Mouse (Mus musculus) embryonic facial prominence, embryonic 14.5 days (tissue): ENCODE measurements around the gene Ftsj3. TPM values are rescaled to one million over a fixed set of nuclear protein-coding genes. Genes with fewer than 3 reads are reported as not detected.

Source experiments
- ATAC-seq: fragments of 200-750 bp; cut with Nextera tagmentation; 2 replicates; pipeline ENCODE4 v1.8.0; 2017; ENCODE audit warnings: low read depth, moderate number of reproducible peaks, moderate TSS enrichment
- DNase-seq: peaks from one replicate; pipeline ENCODE4 v3.0.0-alpha.2; 2015; ENCODE audit warnings: low spot score
- H3K27ac ChIP-seq: fragments of 300-500 bp; sonication (generic); replicated peaks from 2 replicates; pipeline ENCODE4 v1.5.1; 2014; ENCODE audit warnings: low read depth, mild to moderate bottlenecking, low read length, moderate library complexity
- H3K27me3 ChIP-seq: fragments of 300-500 bp; sonication (generic); replicated peaks from 2 replicates; pipeline ENCODE4 v1.6.1; 2014; ENCODE audit warnings: low read length; ENCODE audit not compliant: control insufficient read depth, insufficient read depth
- H3K36me3 ChIP-seq: fragments of 300-500 bp; sonication (generic); 2 replicates; pipeline ENCODE4 v1.6.1; 2014; ENCODE audit warnings: low read length, mixed read lengths; ENCODE audit not compliant: control insufficient read depth, insufficient read depth
- H3K4me1 ChIP-seq: fragments of 300-500 bp; sonication (generic); 2 replicates; pipeline ENCODE4 v1.6.1; 2014; ENCODE audit warnings: antibody characterized with exemption, low read length; ENCODE audit not compliant: control insufficient read depth, insufficient read depth
- H3K4me2 ChIP-seq: fragments of 300-500 bp; sonication (generic); 2 replicates; pipeline ENCODE4 v1.6.1; 2014; ENCODE audit warnings: low read depth, mild to moderate bottlenecking, low read length, moderate library complexity, mixed read lengths
- H3K4me3 ChIP-seq: fragments of 300-500 bp; sonication (generic); 2 replicates; pipeline ENCODE4 v1.5.1; 2014; ENCODE audit warnings: low read depth, mild to moderate bottlenecking, low read length
- H3K9ac ChIP-seq: fragments of 300-500 bp; sonication (generic); 2 replicates; pipeline ENCODE4 v1.6.1; 2014; ENCODE audit warnings: low read depth, mild to moderate bottlenecking, low read length, moderate library complexity, mixed read lengths
- H3K9me3 ChIP-seq: fragments of 300-500 bp; sonication (generic); 2 replicates; pipeline ENCODE4 v1.6.1; 2016; ENCODE audit warnings: low read length; ENCODE audit not compliant: control insufficient read depth
- WGBS: fragments of 180-500 bp; shearing (Covaris S2); extraction: QIAGEN DNeasy Blood & Tissue Kit; methylation state at CpG from one replicate; pipeline ENCODE4 v1.1.7; 2014; 5-methylcytosine and 5-hydroxymethylcytosine counted together
- polyA plus RNA-seq: library from polyadenylated mRNA; unstranded; fragments of >200 nt; fragmentation: Nextera tagmentation; extraction: Ambion mirVana; gene quantifications from 2 replicates; pipeline ENCODE4 v1.2.1, GENCODE M21; 2014

Gene Ftsj3
- polyA plus RNA-seq, 1 experiment from 2014 or later = 47.9 TPM

DNA sequence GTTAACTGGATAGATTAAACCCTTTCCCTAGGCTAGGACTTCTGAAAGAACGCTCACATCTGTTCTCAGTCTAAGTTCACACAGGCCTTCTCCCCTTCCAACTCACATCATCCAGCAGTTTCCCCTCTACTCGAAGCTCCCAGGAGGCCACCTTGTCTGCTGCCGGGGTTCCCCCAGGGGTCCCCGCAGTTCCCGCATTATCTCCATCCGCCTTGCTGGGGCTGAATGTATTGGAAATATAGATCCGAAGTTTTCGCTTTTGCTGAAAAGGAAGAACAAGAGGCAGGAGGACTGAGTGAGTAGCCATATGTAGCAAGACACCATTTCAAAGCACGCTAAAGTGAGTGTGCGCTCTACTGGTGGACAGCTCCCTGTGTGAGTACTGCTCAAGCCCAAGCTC is 10.6 kb upstream of the Ftsj3 start:
- H3K4me3 ChIP-seq = no peak overlapping the region
- peaks cover 69% of the 10 kb centered on the region for H3K36me3 ChIP-seq
- no peak for ATAC-seq
- H3K9ac ChIP-seq = no peak overlapping the region
- no peaks in the 10 kb centered on the region for H3K27me3 ChIP-seq
- H3K27ac ChIP-seq = no peak overlapping the region
- 90% methylated on average over 10 of the region's 10 CpGs for WGBS
- no peak overlapping the region for H3K4me2 ChIP-seq
- no peak for DNase-seq
- H3K4me1 ChIP-seq = peaks cover 33% of the 10 kb centered on the region
- H3K9me3 ChIP-seq = no peaks in the 10 kb centered on the region

DNA sequence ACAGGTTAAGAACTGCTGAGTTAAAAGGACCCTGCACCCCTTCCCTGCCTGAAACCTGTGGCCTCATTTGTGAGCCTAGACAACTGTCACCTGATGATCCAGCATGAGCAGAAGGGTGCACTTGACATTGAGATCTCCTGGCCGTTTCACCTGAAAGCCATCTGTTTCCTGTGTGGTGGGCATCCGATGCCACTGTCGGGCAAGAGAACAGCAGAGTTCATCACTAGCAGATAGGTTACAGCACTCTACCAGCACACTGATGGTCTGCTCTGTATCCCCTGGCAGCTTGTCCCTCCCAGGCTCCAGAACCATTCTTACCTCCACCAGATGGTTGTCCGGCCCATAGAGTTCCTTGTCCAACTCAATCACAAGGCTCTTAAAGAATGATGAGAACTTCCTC is 9.7 kb upstream of the Ftsj3 start:
- Histone ChIP-seq H3K4me2 (no peak overlapping the region), H3K9ac (no peak overlapping the region), H3K27me3 (no peaks in the 10 kb centered on the region), H3K27ac (no peak overlapping the region), H3K4me3 (no peak overlapping the region), H3K36me3 (peaks cover 76% of the 10 kb centered on the region), H3K9me3 (no peaks in the 10 kb centered on the region), H3K4me1 (peaks cover 26% of the 10 kb centered on the region)
- DNase-seq (no peak), ATAC-seq (no peak)
- 89% methylated on average over 4 of the region's 4 CpGs for WGBS

DNA sequence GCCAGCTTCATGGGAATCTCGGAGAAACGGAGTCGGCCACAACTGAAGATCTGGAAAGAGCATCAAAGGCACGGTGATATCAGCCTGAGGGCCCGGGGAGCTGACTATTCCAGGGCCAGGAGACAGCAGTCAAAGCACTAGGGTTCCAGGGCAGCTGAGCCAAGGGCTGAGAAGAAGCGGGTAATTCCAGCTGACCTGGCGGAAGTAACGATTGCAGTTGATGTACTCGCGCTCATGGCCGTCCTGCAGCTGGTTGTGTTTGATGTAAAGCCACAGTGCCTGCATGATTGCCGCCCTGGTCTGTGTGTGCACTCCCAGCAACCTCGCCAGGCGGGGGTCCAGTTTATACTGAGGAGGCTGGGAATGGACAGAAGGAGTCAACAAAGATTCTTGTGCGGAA is 9.1 kb upstream of the Ftsj3 start:
- peaks cover 22% of the 10 kb centered on the region for H3K4me1 ChIP-seq
- no peak overlapping the region for H3K27ac ChIP-seq
- no peak overlapping the region for H3K4me2 ChIP-seq
- no peak overlapping the region for H3K9ac ChIP-seq
- H3K36me3 ChIP-seq = peaks cover 76% of the 10 kb centered on the region
- ATAC-seq (no peak), DNase-seq (no peak)
- no peak overlapping the region for H3K4me3 ChIP-seq
- no peaks in the 10 kb centered on the region for H3K9me3 ChIP-seq
- no peaks in the 10 kb centered on the region for H3K27me3 ChIP-seq
- 92% methylated on average over 15 of the region's 15 CpGs for WGBS

GRCm38 (mm10) chr11:106263963-106264362 is 8.1 kb upstream of the Ftsj3 start:
- 90% methylated on average over 9 of the region's 9 CpGs for WGBS
- Histone ChIP-seq H3K27ac (no peak overlapping the region), H3K9me3 (no peaks in the 10 kb centered on the region), H3K27me3 (no peaks in the 10 kb centered on the region), H3K9ac (no peak overlapping the region), H3K4me3 (no peak overlapping the region), H3K36me3 (peaks cover 81% of the 10 kb centered on the region), H3K4me2 (no peak overlapping the region), H3K4me1 (peaks cover 17% of the 10 kb centered on the region)
- no peak for ATAC-seq
- no peak for DNase-seq

- no peaks in the 10 kb centered on the region for H3K9me3 ChIP-seq
- H3K36me3 ChIP-seq = peaks cover 79% of the 10 kb centered on the region
- no peak overlapping the region for H3K4me2 ChIP-seq
- H3K27me3 ChIP-seq = no peaks in the 10 kb centered on the region
- DNase-seq (no peak), ATAC-seq (no peak)
- H3K27ac ChIP-seq = no peak overlapping the region
- H3K4me1 ChIP-seq = peaks cover 5% of the 10 kb centered on the region; the same call in 1 of the 2 replicates
- 84% methylated on average over 14 of the region's 14 CpGs for WGBS
- no peak overlapping the region for H3K4me3 ChIP-seq
- no peak overlapping the region for H3K9ac ChIP-seq
Observed at GRCm38 (mm10) chr11:106260826-106261450, 5.1 kb upstream of the Ftsj3 start.

DNA sequence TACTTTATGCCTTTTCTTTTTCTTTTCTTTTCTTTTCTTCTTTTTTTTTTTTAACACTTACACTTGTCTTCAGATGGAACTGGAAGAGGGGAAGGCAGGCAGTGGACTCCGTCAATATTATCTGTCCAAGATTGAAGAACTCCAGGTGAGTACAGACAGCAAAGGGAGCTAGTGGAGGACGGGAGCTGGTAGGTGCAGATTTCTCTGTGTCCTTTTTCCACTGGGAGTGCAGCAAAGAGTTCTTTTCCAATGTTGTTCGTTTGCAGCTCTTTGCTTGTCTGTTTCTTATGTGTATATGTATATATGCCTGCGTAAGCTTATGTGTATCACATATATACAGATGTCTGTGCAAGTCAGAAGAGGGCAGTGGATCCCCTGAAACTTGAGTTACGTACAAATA is 896 bp upstream of the Ftsj3 start:
- peaks cover 65% of the 10 kb centered on the region for H3K36me3 ChIP-seq
- DNase-seq (no peak), ATAC-seq (no peak)
- H3K9me3 ChIP-seq = no peaks in the 10 kb centered on the region
- H3K9ac ChIP-seq = peak overlapping the region; percentile 81
- H3K4me2 ChIP-seq = peak overlapping the region; percentile 77
- H3K27ac ChIP-seq = peak overlapping the region; percentile 58; the same call in 1 of the 2 replicates
- WGBS = 67% methylated on average over 5 of the region's 5 CpGs
- H3K4me3 ChIP-seq = peak overlapping the region; percentile 80
- H3K4me1 ChIP-seq = peaks cover 11% of the 10 kb centered on the region
- H3K27me3 ChIP-seq = no peaks in the 10 kb centered on the region

DNA sequence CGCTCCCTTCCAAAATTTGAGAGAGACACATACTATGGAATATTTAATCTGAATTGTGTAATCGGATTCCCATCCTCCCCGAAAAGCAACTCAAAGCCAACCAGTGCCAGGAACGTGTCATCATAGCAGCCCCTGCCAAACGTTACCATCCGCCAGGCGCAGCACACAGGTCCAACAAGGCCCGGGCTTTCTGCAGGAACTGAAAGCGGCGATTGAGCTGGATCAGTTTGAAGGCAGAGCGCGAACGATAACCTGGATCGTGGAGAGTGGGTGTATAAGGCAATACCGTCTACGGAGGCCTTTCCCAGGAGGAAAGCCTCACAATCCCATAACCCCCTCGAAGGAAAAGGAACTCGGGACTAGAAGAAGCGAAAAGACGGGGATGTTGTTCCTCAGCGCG is 705 bp downstream of the Ftsj3 start:
- DNase-seq (no peak), ATAC-seq (no peak)
- peaks cover 65% of the 10 kb centered on the region for H3K36me3 ChIP-seq

GRCm38 (mm10) chr11:106254767-106255166 is 1.1 kb downstream of the Ftsj3 start:
- DNase-seq = no peak
- 14% methylated on average over 2 of the region's 2 CpGs for WGBS
- no peaks in the 10 kb centered on the region for H3K27me3 ChIP-seq
- H3K4me3 ChIP-seq = peak overlapping the region; percentile 80
- no peak overlapping the region for H3K27ac ChIP-seq
- H3K4me2 ChIP-seq = peak overlapping the region; percentile 77
- peaks cover 11% of the 10 kb centered on the region for H3K4me1 ChIP-seq
- peaks cover 70% of the 10 kb centered on the region for H3K36me3 ChIP-seq
- no peaks in the 10 kb centered on the region for H3K9me3 ChIP-seq
- no peak for ATAC-seq
- peak overlapping the region; percentile 81 for H3K9ac ChIP-seq

More for the DNA sequence above, 705 bp downstream of the Ftsj3 start:
- Histone ChIP-seq H3K9ac (peak overlapping the region; percentile 81), H3K9me3 (no peaks in the 10 kb centered on the region), H3K4me3 (peak overlapping the region; percentile 80), H3K4me1 (peaks cover 11% of the 10 kb centered on the region), H3K27ac (peak overlapping the region; percentile 58), H3K27me3 (no peaks in the 10 kb centered on the region), H3K4me2 (peak overlapping the region; percentile 77)
- WGBS = 2% methylated on average over 21 of the region's 22 CpGs

GRCm38 (mm10) chr11:106249326-106249725 is 6.6 kb downstream of the Ftsj3 start:
- WGBS = 87% methylated on average over 7 of the region's 7 CpGs
- Histone ChIP-seq H3K27me3 (no peaks in the 10 kb centered on the region), H3K4me3 (no peak overlapping the region), H3K9me3 (peaks cover 5% of the 10 kb centered on the region; the same call in 1 of the 2 replicates), H3K9ac (no peak overlapping the region), H3K36me3 (peaks cover 99% of the 10 kb centered on the region), H3K4me2 (no peak overlapping the region), H3K27ac (no peak overlapping the region), H3K4me1 (no peaks in the 10 kb centered on the region)
- ATAC-seq = no peak
- no peak for DNase-seq
